Mouse (Mus musculus) kidney, postnatal 0 days (tissue): ENCODE data around the gene Ercc2. TPM values are rescaled to one million over a fixed set of nuclear protein-coding genes. Genes with fewer than 3 reads are reported as not detected.

Source experiments
- ATAC-seq: fragments of 200-750 bp; cut with Nextera tagmentation; replicated peaks from 2 replicates; pipeline ENCODE4 v1.8.0; 2017; ENCODE audit warnings: low read depth, moderate number of reproducible peaks, moderate TSS enrichment, moderate library complexity; ENCODE audit not compliant: low FRiP score
- DNase-seq: peaks from one replicate; pipeline ENCODE4 v3.0.0-alpha.2; 2016; ENCODE audit warnings: low spot score
- H3K27ac ChIP-seq: fragments of 300-500 bp; sonication (generic); 2 replicates; pipeline ENCODE4 v1.5.1; 2014; ENCODE audit warnings: mild to moderate bottlenecking
- H3K27me3 ChIP-seq: fragments of 300-500 bp; sonication (generic); 2 replicates; pipeline ENCODE4 v1.6.1; 2014; ENCODE audit warnings: low read length, mixed read lengths; ENCODE audit not compliant: insufficient read depth
- H3K36me3 ChIP-seq: fragments of 300-500 bp; sonication (generic); 2 replicates; pipeline ENCODE4 v1.6.1; 2014; ENCODE audit warnings: low read length, mixed read lengths; ENCODE audit not compliant: insufficient read depth
- H3K4me1 ChIP-seq: fragments of 300-500 bp; sonication (generic); replicated peaks from 2 replicates; pipeline ENCODE4 v1.6.1; 2014; ENCODE audit warnings: antibody characterized with exemption, low read length, mixed read lengths; ENCODE audit not compliant: insufficient read depth
- H3K4me2 ChIP-seq: fragments of 300-500 bp; sonication (generic); 2 replicates; pipeline ENCODE4 v1.6.1; 2014; ENCODE audit warnings: mild to moderate bottlenecking, low read length, moderate library complexity, mixed read lengths
- H3K4me3 ChIP-seq: fragments of 300-500 bp; sonication (generic); replicated peaks from 2 replicates; pipeline ENCODE4 v1.5.1; 2014; ENCODE audit warnings: low read depth, low read length
- H3K9ac ChIP-seq: fragments of 300-500 bp; sonication (generic); 2 replicates; pipeline ENCODE4 v1.6.1; 2014; ENCODE audit warnings: low read depth, low read length
- H3K9me3 ChIP-seq: fragments of 300-500 bp; sonication (generic); replicated peaks from 2 replicates; pipeline ENCODE4 v1.6.1; 2016; ENCODE audit warnings: low read length, inconsistent platforms, mixed read lengths
- CTCF ChIP-seq: IDR thresholded peaks from 2 replicates; pipeline ENCODE4 v1.5.1; 2016; ENCODE audit warnings: antibody characterized with exemption, low read depth, mild to moderate bottlenecking, moderate library complexity
- WGBS: fragments of 180-500 bp; shearing (Covaris S2); extraction: QIAGEN DNeasy Blood & Tissue Kit; methylation state at CpG from one replicate; pipeline ENCODE4 v1.1.7; 2014; 5-methylcytosine and 5-hydroxymethylcytosine counted together
- polyA plus RNA-seq: library from polyadenylated mRNA; unstranded; fragments of >200 nt; fragmentation: Nextera tagmentation; extraction: Ambion mirVana; gene quantifications from 2 replicates; pipeline ENCODE4 v1.2.1, GENCODE M21; 2015

Ercc2 gene
- polyA plus RNA-seq, 1 experiment from 2014 or later, result 11.5 TPM

DNA sequence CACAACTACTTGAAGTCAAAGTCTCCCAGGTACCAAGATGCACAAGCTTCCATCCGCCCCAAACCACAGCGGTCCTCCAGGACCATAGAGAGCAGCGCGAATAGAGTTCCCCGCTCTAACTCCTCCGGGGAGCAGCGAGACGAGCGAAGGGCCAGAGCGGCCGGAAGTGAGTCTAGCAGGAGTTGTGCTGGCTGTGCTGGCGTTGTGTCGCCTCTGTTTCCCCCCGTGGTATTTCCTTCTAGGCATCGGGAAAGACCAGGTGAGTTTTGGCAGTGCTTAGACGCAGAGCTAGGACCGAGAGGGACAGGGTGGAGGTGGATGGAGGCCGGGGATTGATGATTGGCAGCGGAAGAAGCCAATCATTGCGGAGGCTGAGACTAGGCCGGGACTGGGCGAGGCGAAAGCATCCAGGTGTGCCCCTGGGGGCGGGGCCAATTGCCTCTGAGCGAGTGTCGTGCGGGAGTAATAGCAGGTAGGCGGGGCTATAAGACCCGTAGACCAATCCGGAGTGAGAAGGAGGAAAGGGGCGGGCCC lies 36.8 kb upstream of the Ercc2 start:
- Histone ChIP-seq H3K36me3 (peaks cover 18% of the 10 kb centered on the region; the same call in 1 of the 2 replicates), H3K9me3 (no peaks in the 10 kb centered on the region), H3K27ac (peak overlapping the region; percentile 93), H3K27me3 (0 out of 2 replicates have a peak, but pooled peaks cover 6% of the 10 kb centered on the region), H3K4me2 (peak overlapping the region; percentile 62), H3K4me3 (peak overlapping the region; percentile 67), H3K4me1 (peaks cover 20% of the 10 kb centered on the region), H3K9ac (peak overlapping the region; percentile 69)
- peak; percentile 93 for ATAC-seq
- TF ChIP-seq CTCF, result no peak
- under 1% methylated on average over 31 of the region's 31 CpGs for WGBS
- peak; percentile 98 for DNase-seq

DNA sequence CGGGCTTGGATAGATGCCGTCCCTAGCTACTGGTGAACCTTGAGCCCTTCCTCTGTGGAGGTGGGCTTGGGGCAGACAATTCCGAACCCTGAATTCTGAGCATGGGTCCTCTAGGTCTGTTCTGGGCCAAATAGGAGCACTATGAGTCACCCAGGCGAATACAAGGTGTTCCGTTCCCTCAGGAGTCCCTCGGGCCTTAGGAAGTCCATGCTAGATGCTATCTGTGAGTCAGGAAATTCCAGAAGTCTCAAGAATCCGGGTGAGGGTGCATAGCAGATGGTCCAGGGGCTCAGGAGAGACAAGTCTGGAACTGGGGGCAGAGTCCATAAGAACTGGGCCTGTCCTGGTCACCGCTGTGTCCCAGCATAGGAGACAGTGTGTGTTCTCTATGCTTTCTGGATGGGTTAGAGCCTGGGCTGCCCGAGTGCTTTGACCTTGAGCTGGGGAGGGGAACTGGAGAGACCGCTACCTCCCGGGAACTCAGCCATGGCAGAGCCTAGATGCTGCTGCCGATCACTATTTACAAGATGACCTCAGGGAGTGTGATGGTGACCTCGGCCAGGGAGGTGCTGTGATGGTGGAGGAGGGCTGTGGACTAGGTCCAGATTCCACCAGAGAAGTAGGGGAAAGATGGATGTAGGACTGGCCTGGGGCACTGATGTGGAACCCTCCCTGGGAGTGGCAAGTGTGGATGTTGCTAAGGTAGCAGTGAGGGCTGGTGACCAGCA lies 32.5 kb upstream of the Ercc2 start:
- ATAC-seq (peak; percentile 12), DNase-seq (no peak)
- 67% methylated on average over 13 of the region's 13 CpGs for WGBS
- Histone ChIP-seq H3K4me2 (no peak overlapping the region), H3K27me3 (no peaks in the 10 kb centered on the region), H3K36me3 (peaks cover 32% of the 10 kb centered on the region), H3K9ac (0 out of 2 replicates have a peak overlapping the region, but pooled peaks have one; percentile 13), H3K4me3 (no peak overlapping the region), H3K9me3 (no peaks in the 10 kb centered on the region), H3K4me1 (peaks cover 9% of the 10 kb centered on the region), H3K27ac (no peak overlapping the region)
- no peak for TF ChIP-seq CTCF

DNA sequence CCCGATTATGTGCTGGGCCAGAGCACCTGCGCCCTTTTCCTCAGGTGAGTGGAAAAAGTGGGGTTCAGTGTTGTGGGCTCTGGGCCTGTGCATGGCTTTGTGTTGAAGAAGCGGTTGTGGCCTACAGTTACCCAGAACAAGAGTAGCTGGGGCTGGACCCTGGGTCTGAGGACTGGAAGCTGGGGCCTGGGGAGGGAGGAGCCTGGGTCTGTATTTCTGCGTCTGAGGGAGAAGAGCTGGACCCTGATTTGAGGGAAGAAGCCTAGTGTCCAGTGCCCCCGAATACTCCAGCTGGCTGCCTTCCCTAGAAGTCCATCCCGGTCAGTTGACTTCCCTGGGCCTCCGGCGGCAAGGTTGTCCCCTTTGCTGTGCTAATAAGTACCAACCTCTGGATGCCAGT lies 31.6 kb upstream of the Ercc2 start:
- no peaks in the 10 kb centered on the region for H3K9me3 ChIP-seq
- no peak for TF ChIP-seq CTCF
- ATAC-seq (no peak), DNase-seq (no peak)
- no peak overlapping the region for H3K4me3 ChIP-seq
- peaks cover 37% of the 10 kb centered on the region for H3K36me3 ChIP-seq
- no peak overlapping the region for H3K4me2 ChIP-seq
- WGBS, result 90% methylated on average over 8 of the region's 8 CpGs
- no peak overlapping the region for H3K9ac ChIP-seq
- no peak overlapping the region for H3K27ac ChIP-seq
- peaks cover 6% of the 10 kb centered on the region for H3K4me1 ChIP-seq
- H3K27me3 ChIP-seq, result no peaks in the 10 kb centered on the region

DNA sequence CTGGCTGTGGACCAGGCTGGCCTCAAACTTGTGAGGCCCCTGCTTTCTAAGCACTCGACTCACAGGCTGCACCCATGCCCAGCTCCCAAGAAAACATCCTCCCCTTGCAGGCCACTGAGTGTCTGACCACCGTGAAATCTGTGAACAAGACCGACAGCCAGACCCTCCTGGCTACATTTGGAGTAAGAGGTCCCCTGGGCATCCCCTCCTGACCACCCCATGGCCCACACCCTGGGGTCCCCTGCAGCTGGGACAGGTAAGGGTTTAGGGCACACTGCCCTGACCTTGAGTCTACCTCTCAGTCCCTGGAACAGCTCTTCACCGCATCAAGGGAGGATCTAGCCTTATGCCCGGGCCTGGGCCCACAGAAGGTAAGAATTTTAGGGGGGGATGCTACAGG lies 26.8 kb upstream of the Ercc2 start:
- DNase-seq, result no peak
- 0 out of 2 replicates have a peak, but pooled peaks cover 6% of the 10 kb centered on the region for H3K4me1 ChIP-seq
- H3K4me3 ChIP-seq, result no peak overlapping the region
- no peak overlapping the region for H3K27ac ChIP-seq
- no peaks in the 10 kb centered on the region for H3K9me3 ChIP-seq
- no peak overlapping the region for H3K9ac ChIP-seq
- 91% methylated on average over 5 of the region's 5 CpGs for WGBS
- no peak for ATAC-seq
- H3K27me3 ChIP-seq, result no peaks in the 10 kb centered on the region
- H3K36me3 ChIP-seq, result peaks cover 19% of the 10 kb centered on the region
- no peak for TF ChIP-seq CTCF
- H3K4me2 ChIP-seq, result no peak overlapping the region

DNA sequence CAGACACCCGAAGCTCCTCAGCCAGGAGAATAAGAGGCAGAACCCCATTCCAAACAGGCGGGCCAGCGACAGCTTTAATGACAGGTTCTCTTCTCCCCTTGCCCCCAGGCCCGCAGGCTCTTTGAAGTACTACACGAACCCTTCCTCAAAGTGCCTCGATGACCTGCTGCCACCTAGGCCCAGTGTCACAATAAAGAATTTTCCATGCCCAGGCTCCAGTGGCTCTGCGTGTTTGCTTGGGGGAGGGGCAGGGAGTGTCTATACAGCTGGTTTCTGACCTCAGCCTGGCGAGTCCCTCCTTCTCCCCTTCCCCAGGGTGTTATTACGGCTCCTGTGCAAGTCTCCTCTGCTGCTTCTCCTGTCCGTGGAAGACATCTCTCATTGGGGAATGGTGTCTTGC lies 25.5 kb upstream of the Ercc2 start:
- 0 out of 2 replicates have a peak, but pooled peaks cover 10% of the 10 kb centered on the region for H3K4me1 ChIP-seq
- ATAC-seq (no peak), DNase-seq (no peak)
- H3K4me2 ChIP-seq, result no peak overlapping the region
- WGBS, result 51% methylated on average over 10 of the region's 10 CpGs
- H3K27me3 ChIP-seq, result no peaks in the 10 kb centered on the region
- no peaks in the 10 kb centered on the region for H3K9me3 ChIP-seq
- H3K36me3 ChIP-seq, result peaks cover 12% of the 10 kb centered on the region
- H3K27ac ChIP-seq, result no peak overlapping the region
- no peak overlapping the region for H3K4me3 ChIP-seq
- no peak overlapping the region for H3K9ac ChIP-seq
- no peak for TF ChIP-seq CTCF

DNA sequence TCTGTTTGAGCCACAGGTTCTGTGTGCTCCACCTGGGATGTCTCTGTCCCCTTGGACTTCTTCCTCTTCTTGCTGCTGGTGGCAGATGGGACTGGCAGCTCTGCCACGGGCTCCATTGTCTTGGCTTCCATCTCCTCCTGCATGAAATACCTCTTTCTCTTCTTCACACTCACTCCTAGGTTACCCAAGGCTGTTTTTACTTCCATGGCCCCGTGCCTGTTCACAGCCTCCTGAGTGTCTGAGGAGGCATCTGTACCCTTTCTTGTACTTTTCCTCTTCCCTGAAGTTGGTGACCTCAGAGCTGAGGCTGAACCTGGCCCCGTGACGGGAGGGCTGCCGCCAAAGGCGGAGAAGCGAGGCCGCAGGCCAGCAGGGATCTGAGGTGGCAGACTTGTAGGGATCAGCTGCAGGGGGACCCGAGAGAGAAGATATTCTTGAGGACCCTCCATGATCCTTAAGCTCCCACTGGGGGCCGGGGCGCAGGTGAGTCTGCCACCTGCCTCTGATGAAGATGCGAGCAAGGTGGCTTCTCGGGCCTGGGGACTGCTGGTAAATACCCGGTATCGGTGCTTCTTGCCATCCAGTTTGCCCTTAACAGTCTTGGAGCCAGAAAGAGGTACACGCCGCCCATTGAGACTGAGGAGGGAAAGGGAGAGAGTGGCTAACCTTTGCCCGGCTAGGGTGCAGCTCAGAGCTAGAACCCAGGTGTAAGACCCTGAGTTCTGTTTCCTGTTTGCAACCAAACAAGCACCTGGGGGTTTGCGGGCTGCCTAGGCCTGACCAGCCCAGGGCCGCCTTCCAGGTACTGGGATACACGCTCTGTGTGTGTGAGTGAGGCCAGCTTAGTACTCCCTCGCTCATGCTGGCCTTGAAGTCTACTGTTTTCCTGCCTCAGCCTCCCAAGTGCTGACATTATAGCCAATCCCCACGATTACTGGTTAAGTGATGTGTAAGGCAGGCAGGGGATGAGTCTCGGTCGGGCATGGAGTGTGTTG lies 24.1 kb upstream of the Ercc2 start:
- Histone ChIP-seq H3K9me3 (no peaks in the 10 kb centered on the region), H3K27me3 (no peaks in the 10 kb centered on the region), H3K4me3 (no peak overlapping the region; the same call in 1 of the 2 replicates), H3K36me3 (peaks cover 10% of the 10 kb centered on the region; the same call in 1 of the 2 replicates), H3K4me1 (0 out of 2 replicates have a peak, but pooled peaks cover 17% of the 10 kb centered on the region), H3K4me2 (peak overlapping the region; percentile 99; the same call in 1 of the 2 replicates), H3K27ac (no peak overlapping the region), H3K9ac (no peak overlapping the region)
- DNase-seq (no peak), ATAC-seq (no peak)
- no peak for TF ChIP-seq CTCF
- 88% methylated on average over 25 of the region's 25 CpGs for WGBS
